Mouse (Mus musculus) layer of hippocampus, adult 8-10 months (tissue): ENCODE results near the gene Calr. TPM values are rescaled to one million over a fixed set of nuclear protein-coding genes. Genes with fewer than 3 reads are reported as not detected.
"Not testable (repeated sequence)": the region's sequence is repeated elsewhere in the genome, so short reads cannot be mapped to it uniquely, and the experiment has no call there.

ENCODE experiments used
- DNase-seq, 2 experiments: peaks; one replicate each; pipeline ENCODE4 v3.0.0; 2022; ENCODE audit warnings: low spot score in 2 of 2
- total RNA-seq, 4 experiments: library from RNA; stranded (reverse); gene quantifications; 2 replicates each; pipeline ENCODE4 v1.2.4; 2022

Calr gene
- total RNA-seq, 4 experiments from 2014 or later: 399 to 630 (median 506) TPM

- no peak for DNase-seq
Measured at GRCm38 (mm10) chr8:84844397-84845070, 2.2 kb downstream of the Calr start.

- no peak for DNase-seq
Measured at GRCm38 (mm10) chr8:84841514-84841913, 5.2 kb downstream of the Calr start.

GRCm38 (mm10) chr8:84840248-84840999, 6.3 kb downstream of the Calr start, which contains the start of gene Rad23a:
Rad23a (minus strand) TSS chr8:84840665.
- DNase-seq: peak; percentile 90 to 91

- no peak for DNase-seq
Measured at GRCm38 (mm10) chr8:84839875-84840247, 6.9 kb downstream of the Calr start.

GRCm38 (mm10) chr8:84839411-84839810, 7.3 kb downstream of the Calr start:
- DNase-seq: no peak

- DNase-seq: no peak
Measured at GRCm38 (mm10) chr8:84838513-84838912, 8.2 kb downstream of the Calr start.

GRCm38 (mm10) chr8:84837912-84838470, 8.7 kb downstream of the Calr start:
- DNase-seq: no peak

GRCm38 (mm10) chr8:84837149-84837911, 9.4 kb downstream of the Calr start:
- DNase-seq: no peak

- peak; percentile 80 to 89 for DNase-seq
Measured at GRCm38 (mm10) chr8:84834866-84835855, 11.6 kb downstream of the Calr start.

- DNase-seq: no peak
Measured at GRCm38 (mm10) chr8:84834002-84834865, 12.5 kb downstream of the Calr start.

- DNase-seq: no peak
Measured at GRCm38 (mm10) chr8:84832759-84833742, 13.7 kb downstream of the Calr start.

- DNase-seq: peak in 1 of 2 experiments; percentile 73
Measured at GRCm38 (mm10) chr8:84832034-84832717, 14.6 kb downstream of the Calr start.

- no peak for DNase-seq
Measured at GRCm38 (mm10) chr8:84831490-84831889, 15.2 kb downstream of the Calr start, which contains the start of gene Gadd45gip1. Gadd45gip1 (plus strand) TSS chr8:84831522.

- not testable (repeated sequence) for DNase-seq
Measured at GRCm38 (mm10) chr8:84826518-84826917, 20.2 kb downstream of the Calr start.

- no peak for DNase-seq
Measured at GRCm38 (mm10) chr8:84825636-84826035, 21.1 kb downstream of the Calr start.

- DNase-seq: no peak
Measured at GRCm38 (mm10) chr8:84823653-84824052, 23.1 kb downstream of the Calr start.

GRCm38 (mm10) chr8:84822723-84823122, 24.0 kb downstream of the Calr start, which contains the start of gene Dand5:
Dand5 (minus strand) TSS chr8:84822823.
- DNase-seq: no peak
